Mouse (Mus musculus) kidney, postnatal 0 days (tissue): ENCODE data around the gene AU015836. TPM values are rescaled to one million over a fixed set of nuclear protein-coding genes. Genes with fewer than 3 reads are reported as not detected.

Source experiments
- ATAC-seq: fragments of 200-750 bp; cut with Nextera tagmentation; replicated peaks from 2 replicates; pipeline ENCODE4 v1.8.0; 2017; ENCODE audit warnings: low read depth, moderate number of reproducible peaks, moderate TSS enrichment, moderate library complexity; ENCODE audit not compliant: low FRiP score
- DNase-seq: peaks from one replicate; pipeline ENCODE4 v3.0.0-alpha.2; 2016; ENCODE audit warnings: low spot score
- H3K27ac ChIP-seq: fragments of 300-500 bp; sonication (generic); 2 replicates; pipeline ENCODE4 v1.5.1; 2014; ENCODE audit warnings: mild to moderate bottlenecking
- H3K27me3 ChIP-seq: fragments of 300-500 bp; sonication (generic); 2 replicates; pipeline ENCODE4 v1.6.1; 2014; ENCODE audit warnings: low read length, mixed read lengths; ENCODE audit not compliant: insufficient read depth
- H3K36me3 ChIP-seq: fragments of 300-500 bp; sonication (generic); 2 replicates; pipeline ENCODE4 v1.6.1; 2014; ENCODE audit warnings: low read length, mixed read lengths; ENCODE audit not compliant: insufficient read depth
- H3K4me1 ChIP-seq: fragments of 300-500 bp; sonication (generic); replicated peaks from 2 replicates; pipeline ENCODE4 v1.6.1; 2014; ENCODE audit warnings: antibody characterized with exemption, low read length, mixed read lengths; ENCODE audit not compliant: insufficient read depth
- H3K4me2 ChIP-seq: fragments of 300-500 bp; sonication (generic); 2 replicates; pipeline ENCODE4 v1.6.1; 2014; ENCODE audit warnings: mild to moderate bottlenecking, low read length, moderate library complexity, mixed read lengths
- H3K4me3 ChIP-seq: fragments of 300-500 bp; sonication (generic); replicated peaks from 2 replicates; pipeline ENCODE4 v1.5.1; 2014; ENCODE audit warnings: low read depth, low read length
- H3K9ac ChIP-seq: fragments of 300-500 bp; sonication (generic); 2 replicates; pipeline ENCODE4 v1.6.1; 2014; ENCODE audit warnings: low read depth, low read length
- H3K9me3 ChIP-seq: fragments of 300-500 bp; sonication (generic); replicated peaks from 2 replicates; pipeline ENCODE4 v1.6.1; 2016; ENCODE audit warnings: low read length, inconsistent platforms, mixed read lengths
- CTCF ChIP-seq: IDR thresholded peaks from 2 replicates; pipeline ENCODE4 v1.5.1; 2016; ENCODE audit warnings: antibody characterized with exemption, low read depth, mild to moderate bottlenecking, moderate library complexity
- WGBS: fragments of 180-500 bp; shearing (Covaris S2); extraction: QIAGEN DNeasy Blood & Tissue Kit; methylation state at CpG from one replicate; pipeline ENCODE4 v1.1.7; 2014; 5-methylcytosine and 5-hydroxymethylcytosine counted together
- polyA plus RNA-seq: library from polyadenylated mRNA; unstranded; fragments of >200 nt; fragmentation: Nextera tagmentation; extraction: Ambion mirVana; gene quantifications from 2 replicates; pipeline ENCODE4 v1.2.1, GENCODE M21; 2015

The AU015836 gene
- polyA plus RNA-seq, 1 experiment from 2014 or later, result 0.13 TPM

- peak; percentile 76 for ATAC-seq
- no peaks in the 10 kb centered on the region for H3K9me3 ChIP-seq
- peak; percentile 34 for DNase-seq
- no peak overlapping the region for H3K27ac ChIP-seq
- TF ChIP-seq CTCF, result no peak
- H3K4me3 ChIP-seq, result no peak overlapping the region
- no peaks in the 10 kb centered on the region for H3K4me1 ChIP-seq
- H3K27me3 ChIP-seq, result no peaks in the 10 kb centered on the region
- no peaks in the 10 kb centered on the region for H3K36me3 ChIP-seq
- H3K9ac ChIP-seq, result no peak overlapping the region
- 36% methylated on average over 12 of the region's 12 CpGs for WGBS
- peak overlapping the region; percentile 25; the same call in 1 of the 2 replicates for H3K4me2 ChIP-seq
Observed at GRCm38 (mm10) chrX:94012479-94013167, 44.2 kb downstream of the AU015836 start.

GRCm38 (mm10) chrX:94016891-94017290 is 48.4 kb downstream of the AU015836 start:
- no peak for DNase-seq
- no peaks in the 10 kb centered on the region for H3K9me3 ChIP-seq
- no peak overlapping the region for H3K27ac ChIP-seq
- no peak; the same call in 1 of the 2 replicates for ATAC-seq
- WGBS, result 26% methylated on average over 1 of the region's 1 CpGs
- H3K4me1 ChIP-seq, result no peaks in the 10 kb centered on the region
- no peak overlapping the region for H3K4me3 ChIP-seq
- H3K27me3 ChIP-seq, result no peaks in the 10 kb centered on the region
- no peak overlapping the region for H3K9ac ChIP-seq
- no peaks in the 10 kb centered on the region for H3K36me3 ChIP-seq
- H3K4me2 ChIP-seq, result no peak overlapping the region
- TF ChIP-seq CTCF, result no peak

- Histone ChIP-seq H3K36me3 (no peaks in the 10 kb centered on the region), H3K9me3 (no peaks in the 10 kb centered on the region), H3K4me2 (no peak overlapping the region), H3K27me3 (no peaks in the 10 kb centered on the region), H3K9ac (no peak overlapping the region), H3K4me3 (no peak overlapping the region), H3K4me1 (no peaks in the 10 kb centered on the region), H3K27ac (no peak overlapping the region)
- no peak for TF ChIP-seq CTCF
- DNase-seq, result no peak
- peak; percentile 54; the same call in 1 of the 2 replicates for ATAC-seq
- 59% methylated on average over 5 of the region's 5 CpGs for WGBS
Observed at GRCm38 (mm10) chrX:94022264-94022874, 53.9 kb downstream of the AU015836 start.

Other genes with a start within 250 kb of the AU015836 start
- gene Pdk3, start 136.5 kb upstream of the AU015836 start, polyA plus RNA-seq, result 48.9 and 55.1 TPM in 2 replicates
- gene Zfx, start 155.0 kb downstream of the AU015836 start, polyA plus RNA-seq, result 24.2 and 25.6 TPM in 2 replicates
- 41.3 and 44.7 TPM in 2 replicates for gene Eif2s3x, start 244.2 kb downstream of the AU015836 start, polyA plus RNA-seq